Mouse (Mus musculus) MEL (cell line): ENCODE results near the gene Olfr1406. TPM values are rescaled to one million over a fixed set of nuclear protein-coding genes. Genes with fewer than 3 reads are reported as not detected.

Source experiments
- DNase-seq: peaks from one replicate; pipeline ENCODE4 v3.0.0; 2011; ENCODE audit warnings: low read depth, low spot score
- H3K27ac ChIP-seq: 2 replicates; pipeline ENCODE4 v1.5.1; 2012; ENCODE audit warnings: low read depth, mild to moderate bottlenecking, control low read depth, low read length, moderate library complexity; ENCODE audit not compliant: control insufficient read depth
- H3K27me3 ChIP-seq, 2 experiments: fragments of 150-350 bp in 1 of 2; sonication (generic) in 1 of 2; 2 replicates each; pipeline ENCODE4 v1.6.1; 2012; ENCODE audit warnings: low read length in 2 of 2, mild to moderate bottlenecking in 2 of 2, improper control_type of control experiment in 1 of 2, moderate library complexity in 1 of 2; ENCODE audit not compliant: insufficient read depth in 2 of 2, control insufficient read depth in 1 of 2
- H3K36me3 ChIP-seq, 2 experiments: 2 replicates each; pipeline ENCODE4 v1.6.1; 2012 to 2014; ENCODE audit warnings: low read length in 2 of 2, improper control_type of control experiment in 1 of 2, inconsistent platforms in 1 of 2, mild to moderate bottlenecking in 1 of 2; ENCODE audit not compliant: insufficient read depth in 2 of 2, control insufficient read depth in 1 of 2
- H3K4me1 ChIP-seq, 2 experiments: fragments of 150-350 bp in 1 of 2; sonication (generic) in 1 of 2; 2 replicates each; pipeline ENCODE4 v1.6.1; 2012; ENCODE audit warnings: low read length in 2 of 2, improper control_type of control experiment in 1 of 2, mild to moderate bottlenecking in 1 of 2; ENCODE audit not compliant: insufficient read depth in 2 of 2, control insufficient read depth in 1 of 2
- H3K4me3 ChIP-seq, 2 experiments: fragments of 150-350 bp in 1 of 2; sonication (generic) in 1 of 2; 2 replicates each; pipeline ENCODE4 v1.5.1; 2012; ENCODE audit warnings: low read depth in 2 of 2, low read length in 2 of 2, mild to moderate bottlenecking in 2 of 2, moderate library complexity in 2 of 2, control low read depth in 1 of 2, improper control_type of control experiment in 1 of 2; ENCODE audit not compliant: control insufficient read depth in 1 of 2, insufficient read depth in 1 of 2
- H3K79me2 ChIP-seq: 2 replicates; pipeline ENCODE4 v1.6.1; 2012; ENCODE audit warnings: mild to moderate bottlenecking, low read length, moderate library complexity; ENCODE audit not compliant: control insufficient read depth, poor library complexity, insufficient read depth
- H3K9ac ChIP-seq: 2 replicates; pipeline ENCODE4 v1.6.1; 2012; ENCODE audit warnings: low read depth, mild to moderate bottlenecking, control low read depth, low read length, moderate library complexity; ENCODE audit not compliant: control insufficient read depth, poor library complexity, severe bottlenecking
- H3K9me3 ChIP-seq: fragments of 150-350 bp; sonication (generic); replicated peaks from 2 replicates; pipeline ENCODE4 v1.6.1; 2012; ENCODE audit warnings: mild to moderate bottlenecking, low read length, improper control_type of control experiment, moderate library complexity; ENCODE audit not compliant: insufficient read depth
- CHD2 ChIP-seq: IDR thresholded peaks from 2 replicates; pipeline ENCODE4 v1.6.1; 2011; ENCODE audit warnings: low read length, improper control_type of control experiment
- JUND ChIP-seq: IDR thresholded peaks from 2 replicates; pipeline ENCODE4 v1.6.1; 2011; ENCODE audit warnings: low read depth, mild to moderate bottlenecking, improper control_type of control experiment, low read length
- MAX ChIP-seq: IDR thresholded peaks from 2 replicates; pipeline ENCODE4 v1.6.1; 2011; ENCODE audit warnings: low read length, improper control_type of control experiment
- NELFE ChIP-seq: IDR thresholded peaks from 2 replicates; pipeline ENCODE4 v1.6.1; 2011; ENCODE audit warnings: low read depth, low read length, improper control_type of control experiment
- SMC3 ChIP-seq: IDR thresholded peaks from 2 replicates; pipeline ENCODE4 v1.6.1; 2011; ENCODE audit warnings: low read depth, low read length, improper control_type of control experiment
- TAL1 ChIP-seq: IDR thresholded peaks from 2 replicates; pipeline ENCODE4 v1.6.1; 2012; ENCODE audit warnings: mild to moderate bottlenecking, inconsistent platforms, low read length, moderate library complexity, mixed read lengths
- TCF12 ChIP-seq: IDR thresholded peaks from 2 replicates; pipeline ENCODE4 v1.6.1; 2014; ENCODE audit warnings: low read depth, mild to moderate bottlenecking, inconsistent platforms, low read length, improper control_type of control experiment, moderate library complexity
- polyA plus RNA-seq, 2 experiments: library from polyadenylated mRNA; stranded (reverse) in 1 of 2; unstranded in 1 of 2; fragments of >175 nt in 1 of 2; fragments of >200 nt in 1 of 2; gene quantifications; 2 replicates each; pipeline versions ENCODE4 v1.2.1 to v1.2.4; 2012; ENCODE audit warnings: low replicate concordance in 2 of 2, low read depth in 1 of 2; ENCODE audit not compliant: insufficient read length in 2 of 2, insufficient read depth in 1 of 2, missing spikeins in 1 of 2
- total RNA-seq: library from RNA; depleted of rRNA; stranded (reverse); fragments of 300-350 nt; gene quantifications from 2 replicates; pipeline ENCODE4 v1.2.3, GENCODE M21; 2012; rRNA removed

The Olfr1406 gene
- total and polyA plus RNA-seq, 3 experiments = not detected

DNA sequence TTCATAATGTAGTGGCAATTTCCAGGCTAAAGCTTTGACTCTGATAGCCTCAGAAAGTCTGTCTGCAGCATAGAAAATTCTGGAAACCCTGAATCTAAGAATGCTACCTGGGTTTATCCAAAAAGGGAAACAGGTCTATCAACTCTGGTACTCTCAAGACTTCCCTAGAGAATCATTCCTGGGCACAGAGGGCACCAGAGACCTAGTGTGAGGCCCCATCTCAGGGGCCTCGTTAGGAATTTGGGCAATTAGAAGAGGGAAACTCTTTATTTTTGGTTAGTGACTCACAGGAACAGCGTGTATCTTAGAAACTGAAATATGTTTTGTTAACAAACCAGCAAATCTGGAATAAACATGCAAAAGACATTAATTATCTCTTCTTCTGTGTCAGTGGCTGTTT, 53.2 kb downstream of the Olfr1406 start, which contains the start of gene Olfr1408:
Gene Olfr1408 (minus strand): TSS at position 101 of the 400 bp plus-strand sequence.
- H3K9me3 ChIP-seq = no peaks in the 10 kb centered on the region
- DNase-seq = no peak
- H3K79me2 ChIP-seq = no peaks in the 10 kb centered on the region
- no peaks in the 10 kb centered on the region for H3K27me3 ChIP-seq
- H3K9ac ChIP-seq = no peak within 1 kb of the TSS
- H3K27ac ChIP-seq = no peak within 1 kb of the TSS
- H3K4me3 ChIP-seq = no peak within 1 kb of the TSS
- no peaks in the 10 kb centered on the region for H3K4me1 ChIP-seq
- TF ChIP-seq MAX (no peak), TCF12 (no peak), TAL1 (no peak), NELFE (no peak), JUND (no peak), SMC3 (no peak), CHD2 (no peak)
- H3K36me3 ChIP-seq = no peaks in the 10 kb centered on the region

Other genes with a start within 250 kb of the Olfr1406 start
- not detected in 2 replicates for gene Olfr16, start 240.2 kb downstream of the Olfr1406 start, total RNA-seq
- not detected for gene Olfr16, start 240.2 kb downstream of the Olfr1406 start, polyA plus RNA-seq
- gene Olfr1408, start 53.3 kb downstream of the Olfr1406 start, total RNA-seq = not detected in 2 replicates
- gene Olfr1408, start 53.3 kb downstream of the Olfr1406 start, polyA plus RNA-seq = not detected
- not detected in 2 replicates for gene Olfr218, start 7.2 kb upstream of the Olfr1406 start, total RNA-seq
- gene Olfr218, start 7.2 kb upstream of the Olfr1406 start, polyA plus RNA-seq = not detected
- not detected in 2 replicates for gene Olfr1404, start 21.8 kb upstream of the Olfr1406 start, total RNA-seq
- not detected for gene Olfr1404, start 21.8 kb upstream of the Olfr1406 start, polyA plus RNA-seq
- gene Fcer1a, start 36.6 kb upstream of the Olfr1406 start, total RNA-seq = 2.0 and 2.6 TPM in 2 replicates
- under 1 TPM in 1 of 2 experiments, not detected in 1; 0.42 TPM for gene Fcer1a, start 36.6 kb upstream of the Olfr1406 start, polyA plus RNA-seq
- gene Olfr418, start 75.4 kb upstream of the Olfr1406 start, total RNA-seq = not detected in 2 replicates
- gene Olfr418, start 75.4 kb upstream of the Olfr1406 start, polyA plus RNA-seq = not detected
- not detected in 2 replicates for gene Mptx2, start 87.1 kb upstream of the Olfr1406 start, total RNA-seq
- gene Mptx2, start 87.1 kb upstream of the Olfr1406 start, polyA plus RNA-seq = not detected
- 0.19 and 0.20 TPM in 2 replicates for gene Ackr1, start 143.1 kb upstream of the Olfr1406 start, total RNA-seq
- under 1 TPM in 1 of 2 experiments, not detected in 1; 0.42 TPM for gene Ackr1, start 143.1 kb upstream of the Olfr1406 start, polyA plus RNA-seq
- 2.3 TPM in 2 replicates for gene Aim2, start 160.2 kb upstream of the Olfr1406 start, total RNA-seq
- gene Aim2, start 160.2 kb upstream of the Olfr1406 start, polyA plus RNA-seq = 1 to 10 TPM in 1 of 2 experiments, not detected in 1; 9.1 TPM
- 0.19 and 0.20 TPM in 2 replicates for gene Cadm3, start 177.1 kb upstream of the Olfr1406 start, total RNA-seq
- under 1 TPM in 1 of 2 experiments, not detected in 1; 0.03 TPM for gene Cadm3, start 177.1 kb upstream of the Olfr1406 start, polyA plus RNA-seq